Mouse (Mus musculus) granulocyte monocyte progenitor cell, adult 5-6 weeks (primary cell): ENCODE results near the gene Wdr31. TPM values are rescaled to one million over a fixed set of nuclear protein-coding genes. Genes with fewer than 3 reads are reported as not detected.
"Not testable (repeated sequence)": the region's sequence is repeated elsewhere in the genome, so short reads cannot be mapped to it uniquely, and the experiment has no call there.

ENCODE experiments used
- ATAC-seq: replicated peaks from 2 replicates; pipeline ENCODE4 v1.8.0; 2016; ENCODE audit warnings: mild to moderate bottlenecking, moderate TSS enrichment, inconsistent platforms; ENCODE audit not compliant: poor library complexity, severe bottlenecking
- total RNA-seq, 2 experiments: library from RNA; stranded (forward) in 1 of 2; stranded (reverse) in 1 of 2; fragments of 200-712, 200-1000 nt in 1 of 2; fragments of >200 nt in 1 of 2; fragmentation: Nextera tagmentation in 1 of 2; gene quantifications; 2 replicates each; pipeline ENCODE4 v1.2.3; 2014 to 2017

Wdr31 gene
- total RNA-seq, 2 experiments from 2014 or later = 1.2 to 1.5 TPM

DNA sequence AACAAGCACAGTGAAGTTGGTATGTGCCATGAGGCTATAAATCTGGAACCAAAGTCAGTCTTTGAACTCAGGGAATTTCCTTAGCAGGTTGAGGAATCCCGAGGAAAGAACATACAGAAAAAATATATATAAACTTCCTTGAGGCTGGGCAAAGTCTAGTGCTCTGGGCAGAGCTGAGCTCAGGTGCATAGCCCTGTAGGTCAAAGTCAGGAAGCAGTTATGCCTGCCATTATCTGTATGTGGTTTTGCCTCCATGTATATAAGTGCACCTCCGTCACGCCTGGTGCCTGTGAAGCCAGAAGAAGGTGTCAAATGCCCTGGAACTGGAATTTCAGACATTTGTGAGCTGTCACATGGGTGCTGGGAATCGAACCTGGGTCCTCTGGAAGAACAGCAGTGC, 30.1 kb upstream of the Wdr31 start:
- ATAC-seq = no peak

GRCm38 (mm10) chr4:62496815-62497214, 26.1 kb upstream of the Wdr31 start:
- peak; percentile 88 for ATAC-seq

DNA sequence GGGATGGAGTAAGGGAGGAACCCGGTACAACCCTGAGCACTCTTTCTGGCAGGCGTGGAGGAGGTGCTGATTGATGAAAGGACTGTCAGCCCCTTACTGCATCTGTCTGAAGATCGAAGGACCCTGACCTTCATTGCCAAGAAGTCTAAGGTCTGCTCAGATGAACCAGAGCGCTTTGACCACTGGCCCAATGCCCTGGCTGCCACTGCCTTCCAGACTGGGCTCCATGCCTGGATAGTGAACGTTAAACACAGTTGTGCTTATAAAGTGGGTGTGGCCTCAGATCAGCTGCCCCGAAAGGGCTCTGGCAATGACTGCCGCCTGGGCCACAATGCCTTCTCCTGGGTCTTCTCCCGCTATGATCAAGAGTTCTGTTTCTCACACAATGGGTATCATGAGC, 25.2 kb upstream of the Wdr31 start:
- ATAC-seq = no peak

- no peak for ATAC-seq
Observed at GRCm38 (mm10) chr4:62494230-62494629, 23.5 kb upstream of the Wdr31 start.

DNA sequence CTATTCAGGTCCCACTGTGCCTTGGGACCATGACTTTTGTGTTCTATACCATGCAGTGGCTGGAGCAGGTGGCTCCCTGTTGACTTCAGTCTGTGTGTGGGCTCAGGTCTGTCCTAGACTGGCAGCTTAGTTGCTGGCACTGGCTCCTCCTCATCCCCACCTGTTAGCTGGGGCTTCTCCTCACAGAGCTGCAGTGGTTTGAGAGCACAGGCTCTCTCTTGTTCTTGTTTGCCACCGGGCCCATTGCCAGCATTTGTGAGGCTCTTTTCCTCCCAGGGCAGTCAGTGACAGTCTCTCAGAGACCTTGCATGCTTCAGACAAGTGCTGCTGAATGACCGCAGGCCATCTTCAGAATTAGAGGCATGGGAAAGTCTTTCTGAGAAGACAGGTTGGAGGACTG, 22.0 kb upstream of the Wdr31 start:
- no peak for ATAC-seq

- no peak for ATAC-seq
Observed at GRCm38 (mm10) chr4:62487914-62488313, 17.2 kb upstream of the Wdr31 start.

- ATAC-seq = no peak
Observed at GRCm38 (mm10) chr4:62487172-62487571, 16.5 kb upstream of the Wdr31 start.

DNA sequence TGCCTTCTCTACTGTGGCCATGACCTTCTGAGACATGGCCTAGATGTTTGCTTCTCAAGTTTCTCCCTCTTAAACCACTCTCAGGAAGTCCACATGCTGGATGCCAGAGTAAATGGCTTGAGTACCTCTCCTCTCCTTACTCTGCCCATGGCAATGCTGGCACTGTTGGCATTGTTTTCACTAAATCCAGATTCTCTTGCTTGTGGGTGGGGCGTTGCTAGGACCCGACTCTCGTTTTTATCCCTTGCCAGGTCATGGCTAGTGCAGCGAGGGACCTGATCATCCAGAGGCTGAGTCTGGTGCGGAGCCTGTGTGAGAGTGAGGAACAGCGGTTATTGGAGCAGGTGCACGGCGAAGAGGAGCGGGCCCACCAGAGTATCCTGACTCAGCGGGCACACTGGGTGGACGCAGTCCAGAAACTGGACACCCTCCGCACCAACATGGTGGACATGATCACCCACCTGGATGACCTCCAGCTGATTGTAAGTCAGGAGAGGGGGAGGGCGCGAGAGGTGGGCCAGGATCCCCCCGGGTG, 15.5 kb upstream of the Wdr31 start:
- ATAC-seq = no peak

- ATAC-seq = no peak
Observed at GRCm38 (mm10) chr4:62485450-62486161, 14.9 kb upstream of the Wdr31 start.

DNA sequence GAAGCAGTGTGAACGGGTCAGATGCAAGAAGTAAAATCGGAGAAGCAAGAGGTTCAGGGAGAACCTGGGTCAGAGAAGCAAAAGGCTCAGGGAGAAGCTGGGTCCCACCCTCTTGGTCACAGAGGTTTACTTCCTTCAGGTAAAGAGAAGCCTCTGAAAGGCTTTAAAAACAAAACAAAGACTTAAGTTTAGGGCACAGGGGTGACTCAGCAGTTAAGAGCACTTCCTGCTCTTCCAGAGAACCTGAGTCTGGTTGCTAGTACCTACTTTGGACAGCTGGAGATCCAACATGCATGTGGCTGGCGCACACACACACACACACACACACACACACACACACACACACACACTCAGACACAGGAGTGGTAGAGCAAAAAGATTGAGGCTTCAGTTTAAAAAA, 14.2 kb upstream of the Wdr31 start:
- 0 out of 2 replicates have a peak, but pooled peaks have one; percentile 13 for ATAC-seq

DNA sequence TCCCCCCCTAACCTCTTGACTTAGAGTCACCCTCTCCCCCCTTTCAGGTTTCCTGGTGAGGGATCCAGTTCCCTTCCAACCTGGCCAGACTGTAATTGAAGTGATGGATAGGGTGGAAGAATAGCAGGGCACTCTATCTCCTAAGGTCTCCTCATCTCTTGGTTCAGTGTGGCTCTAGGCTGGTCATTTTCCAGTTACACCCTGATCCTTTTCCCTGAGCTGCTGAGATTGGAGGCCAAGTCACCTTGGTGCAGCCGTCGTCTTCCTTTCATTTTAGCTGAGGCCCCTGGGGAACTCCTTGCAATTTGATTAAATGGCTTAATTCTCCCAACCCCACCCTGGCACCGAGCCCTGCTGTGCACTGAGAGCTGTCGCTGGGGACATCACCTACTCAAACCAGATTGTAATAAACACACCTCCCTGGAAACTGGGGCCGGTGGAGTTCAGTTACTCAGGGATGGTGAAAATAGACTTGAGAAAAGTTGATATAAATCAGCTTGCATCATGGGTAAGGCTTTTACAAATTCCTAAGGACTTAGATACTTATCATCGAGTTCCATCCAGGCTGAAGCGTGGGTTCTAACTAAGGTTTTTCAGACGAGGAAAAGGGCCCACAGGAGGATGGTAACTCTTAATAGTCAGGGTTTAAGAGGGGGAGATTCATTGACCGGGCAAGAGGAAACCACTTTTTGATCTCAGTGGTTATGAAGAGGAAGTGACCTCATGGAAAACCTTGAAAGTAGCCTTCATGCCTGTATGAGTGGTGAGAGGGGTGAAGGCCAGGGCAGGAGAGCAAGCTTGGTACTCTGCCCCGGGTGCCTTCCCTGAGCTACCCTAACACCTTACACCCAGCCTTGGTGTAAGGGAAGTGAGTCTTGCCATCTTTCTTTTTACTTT, 10.3 kb upstream of the Wdr31 start:
- ATAC-seq = peak; percentile 78

DNA sequence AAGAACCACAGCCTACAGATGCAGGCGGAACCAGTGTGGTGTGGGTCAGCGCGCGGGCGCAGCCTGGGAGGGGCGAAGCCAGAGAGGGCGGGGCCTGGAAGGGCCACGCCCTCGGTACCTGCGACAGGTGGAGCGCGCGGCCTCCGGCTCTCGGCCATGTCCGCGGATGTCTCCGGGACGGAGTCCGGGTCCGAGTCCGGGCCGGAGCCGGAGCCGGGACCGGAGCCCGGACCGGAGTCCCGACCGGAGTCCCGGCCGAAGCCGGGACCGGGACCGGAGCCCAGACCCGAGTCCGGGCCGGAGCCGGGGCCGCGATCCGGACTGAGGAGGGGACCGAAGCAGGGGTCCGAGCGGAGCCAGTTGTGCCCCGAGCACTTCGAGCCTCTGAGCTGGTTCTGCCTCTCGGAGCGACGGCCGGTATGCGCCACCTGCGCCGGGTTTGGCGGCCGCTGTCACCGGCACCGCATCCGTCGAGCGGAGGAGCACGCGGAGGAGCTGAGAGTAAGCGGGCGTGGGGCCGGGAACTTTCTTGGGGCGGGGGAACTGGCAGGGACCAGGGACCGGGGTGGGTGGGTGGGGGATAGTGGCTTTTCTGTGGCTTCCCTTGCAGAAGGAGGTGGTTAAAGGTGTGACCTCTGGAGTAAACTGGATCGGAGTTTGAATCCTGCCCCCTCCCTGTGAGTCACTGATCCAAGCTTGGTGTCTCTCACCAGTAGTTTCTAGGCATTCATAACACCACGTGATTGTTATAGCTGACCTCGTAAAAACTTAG, 9.4 kb upstream of the Wdr31 start, which contains the start of gene Bspry:
Bspry (plus strand) TSS at position 117 of the 772 bp plus-strand sequence.
- peak; percentile 47 for ATAC-seq

DNA sequence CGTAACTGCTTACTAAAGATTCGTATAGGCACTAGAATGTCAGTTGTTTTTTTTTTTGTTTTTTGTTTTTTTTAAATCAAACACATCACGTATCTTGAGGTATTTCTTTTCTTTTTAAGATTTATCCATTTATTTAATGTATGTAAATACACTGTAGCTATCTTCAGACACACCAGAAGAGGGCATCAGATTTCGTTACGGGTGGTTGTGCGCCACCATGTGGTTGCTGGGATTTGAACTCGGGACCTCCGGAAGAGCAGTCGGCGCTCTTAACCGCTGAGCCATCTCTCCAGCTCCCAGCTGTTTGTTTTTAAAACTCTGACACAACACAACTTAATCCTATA, 8.9 kb upstream of the Wdr31 start:
- not testable (repeated sequence) for ATAC-seq

- ATAC-seq = no peak
Observed at GRCm38 (mm10) chr4:62477542-62478244, 7.0 kb upstream of the Wdr31 start.

GRCm38 (mm10) chr4:62475793-62476192, 5.1 kb upstream of the Wdr31 start:
- ATAC-seq = no peak

DNA sequence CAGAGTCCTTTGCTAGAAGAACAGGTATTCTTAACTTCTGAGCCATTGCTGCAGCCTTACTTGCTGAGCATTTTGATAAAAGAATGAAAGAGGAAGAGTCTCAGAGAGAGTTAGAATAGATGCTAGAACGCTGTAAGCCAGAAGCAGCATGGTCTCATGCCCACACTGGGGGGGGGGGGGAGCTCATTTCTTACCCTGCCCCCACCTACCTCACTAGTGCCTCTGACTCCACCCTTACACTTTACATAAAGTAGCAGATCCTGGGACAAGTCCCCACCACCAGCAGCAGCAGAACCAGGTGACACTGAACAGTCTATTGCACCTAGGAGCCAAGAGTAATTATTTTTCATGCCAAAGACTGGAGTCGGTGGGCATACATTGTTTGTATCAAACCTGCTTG, 4.4 kb upstream of the Wdr31 start:
- ATAC-seq = no peak

GRCm38 (mm10) chr4:62472071-62472470, 1.4 kb upstream of the Wdr31 start:
- no peak for ATAC-seq

GRCm38 (mm10) chr4:62468158-62468557, 2.5 kb downstream of the Wdr31 start:
- no peak for ATAC-seq

DNA sequence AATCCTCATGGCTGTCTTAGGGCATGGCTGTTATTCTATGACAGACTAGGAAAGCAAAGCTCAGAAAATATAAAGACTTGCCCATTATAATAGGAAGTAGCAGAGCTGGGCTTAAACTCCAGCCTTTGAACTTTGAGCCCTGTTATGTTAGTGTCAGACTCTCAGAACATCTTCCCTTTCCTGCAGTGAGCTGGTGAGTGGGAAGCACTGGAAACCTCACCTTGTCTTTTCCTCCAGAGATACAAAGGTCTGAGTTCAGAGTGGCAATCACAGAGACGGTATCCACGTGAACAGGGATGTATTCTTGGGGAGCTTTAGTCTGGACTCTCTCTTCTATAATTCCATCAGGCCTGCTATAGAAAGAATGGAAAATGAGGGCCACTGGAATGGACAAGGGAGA, 7.6 kb downstream of the Wdr31 start:
- no peak for ATAC-seq

GRCm38 (mm10) chr4:62460348-62460747, 10.3 kb downstream of the Wdr31 start:
- ATAC-seq = no peak
